Comparison of ENCODE assay signal across 11 mouse cellular contexts in the genomic region with DNA sequence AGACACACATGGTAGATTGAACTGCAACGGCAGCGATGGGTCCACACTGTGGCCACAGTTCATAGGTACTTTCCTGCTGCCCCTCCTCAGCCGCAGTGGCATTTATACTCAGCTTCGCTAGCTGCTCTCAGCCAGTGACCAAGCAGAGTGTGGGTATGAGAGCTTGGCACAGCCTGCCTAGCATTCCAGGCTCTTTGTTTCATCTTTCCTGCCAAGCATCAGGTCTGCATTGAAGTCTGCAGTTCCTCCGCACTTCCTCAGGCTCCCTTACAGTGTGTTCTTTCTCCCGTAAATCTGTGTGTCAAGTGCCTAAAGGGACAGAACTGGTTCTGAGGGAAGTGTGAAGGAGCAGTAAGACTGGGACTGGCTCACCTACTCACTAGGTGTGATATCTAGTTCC.
"Had no signal": no experiment of that assay in that cellular context is flagged by ENCODE, and none has a peak within 500 bp of the region (broad histone marks: within the 10 kb centered on the region; RNA-seq: fewer than 3 reads in every experiment).

No protein-coding gene starts in this region.

- H3K9me3 ChIP-seq: kidney, embryonic 15.5 days; limb, embryonic 10.5 days; liver, embryonic 15.5 days; midbrain, embryonic 15.5 days; neural tube, embryonic 12.5 days had no signal

- H3K4me1 ChIP-seq: limb, embryonic 10.5 days; liver, embryonic 15.5 days; neural tube, embryonic 12.5 days had no signal

- H3K4me2 ChIP-seq: kidney, embryonic 15.5 days; liver, embryonic 11.5 days; liver, embryonic 15.5 days; midbrain, embryonic 15.5 days; neural tube, embryonic 12.5 days had no signal

- H3K27me3 ChIP-seq: kidney, embryonic 15.5 days; liver, embryonic 15.5 days; midbrain, embryonic 15.5 days; neural tube, embryonic 12.5 days had no signal

- ATAC-seq: midbrain, embryonic 15.5 days had no signal

- DNase-seq: kidney, adult 2 months; kidney, postnatal 25 days; lung, adult 2 months had no signal

- H3K9ac ChIP-seq: kidney, embryonic 15.5 days; liver, embryonic 15.5 days; midbrain, embryonic 15.5 days; neural tube, embryonic 12.5 days had no signal

- H3K27ac ChIP-seq: kidney, embryonic 15.5 days; left cerebral cortex, adult 2 months; limb, embryonic 10.5 days; liver, embryonic 15.5 days; midbrain, embryonic 15.5 days; neural tube, embryonic 12.5 days; stomach, postnatal 0 days had no signal

- H3K36me3 ChIP-seq: kidney, embryonic 15.5 days; limb, embryonic 10.5 days; liver, embryonic 15.5 days; midbrain, embryonic 15.5 days; neural tube, embryonic 12.5 days had no signal

- H3K4me3 ChIP-seq: kidney, embryonic 15.5 days; left cerebral cortex, adult 2 months; limb, embryonic 10.5 days; liver, embryonic 15.5 days; midbrain, embryonic 15.5 days; neural tube, embryonic 12.5 days had no signal
